Mouse (Mus musculus) limb, embryonic 15.5 days (tissue): Measurements from ENCODE around the gene Polg. TPM values are rescaled to one million over a fixed set of nuclear protein-coding genes. Genes with fewer than 3 reads are reported as not detected.
A peak's percentile ranks its signal among the peaks of the same experiment; 100 is the strongest.

Experiments
- ATAC-seq: fragments of 200-750 bp; cut with Nextera tagmentation; 2 replicates; pipeline ENCODE4 v1.8.0; 2017; ENCODE audit warnings: low read depth, moderate TSS enrichment; ENCODE audit not compliant: insufficient number of reproducible peaks, low FRiP score, low TSS enrichment
- H3K27ac ChIP-seq: fragments of 300-500 bp; sonication (generic); 2 replicates; pipeline ENCODE4 v1.5.1; 2015; ENCODE audit warnings: moderate library complexity, mild to moderate bottlenecking, inconsistent platforms
- H3K27me3 ChIP-seq: fragments of 300-500 bp; sonication (generic); 2 replicates; pipeline ENCODE4 v1.6.1; 2015; ENCODE audit warnings: inconsistent platforms
- H3K36me3 ChIP-seq: fragments of 300-500 bp; sonication (generic); 2 replicates; pipeline ENCODE4 v1.6.1; 2015; ENCODE audit warnings: inconsistent platforms
- H3K4me1 ChIP-seq: fragments of 300-500 bp; sonication (generic); 2 replicates; pipeline ENCODE4 v1.6.1; 2015; ENCODE audit warnings: inconsistent platforms
- H3K4me2 ChIP-seq: fragments of 300-500 bp; sonication (generic); 2 replicates; pipeline ENCODE4 v1.6.1; 2015; ENCODE audit warnings: mild to moderate bottlenecking, inconsistent platforms
- H3K4me3 ChIP-seq: fragments of 300-500 bp; sonication (generic); 2 replicates; pipeline ENCODE4 v1.5.1; 2015; ENCODE audit warnings: mild to moderate bottlenecking, inconsistent platforms
- H3K9ac ChIP-seq: fragments of 300-500 bp; sonication (generic); 2 replicates; pipeline ENCODE4 v1.6.1; 2015; ENCODE audit warnings: inconsistent platforms
- H3K9me3 ChIP-seq: fragments of 300-500 bp; sonication (generic); 2 replicates; pipeline ENCODE4 v1.6.1; 2016; ENCODE audit warnings: inconsistent platforms
- WGBS: fragments of 180-500 bp; shearing (Covaris S2); methylation state at CpG from one replicate; pipeline ENCODE4 v1.1.7; 2015; 5-methylcytosine and 5-hydroxymethylcytosine counted together
- polyA plus RNA-seq: library from polyadenylated mRNA; unstranded; fragments of >200 nt; fragmentation: Nextera tagmentation; extraction: Ambion mirVana; gene quantifications from 2 replicates; pipeline ENCODE4 v1.2.1, GENCODE M21; 2015

Gene Polg
- polyA plus RNA-seq, 1 experiment from 2014 or later = 33.7 TPM

GRCm38 (mm10) chr7:79473496-79474194, 7.5 kb upstream of the Polg start:
- Histone ChIP-seq H3K4me2 (no peak overlapping the region), H3K27ac (no peak overlapping the region), H3K36me3 (no peaks in the 10 kb centered on the region), H3K4me1 (no peaks in the 10 kb centered on the region), H3K4me3 (no peak overlapping the region), H3K9ac (no peak overlapping the region), H3K27me3 (no peaks in the 10 kb centered on the region), H3K9me3 (no peaks in the 10 kb centered on the region)
- no peak for ATAC-seq
- 80% methylated on average over 9 of the region's 9 CpGs for WGBS

GRCm38 (mm10) chr7:79472792-79473191, 6.6 kb upstream of the Polg start:
- no peak overlapping the region for H3K27ac ChIP-seq
- H3K4me2 ChIP-seq = no peak overlapping the region
- 0 out of 2 replicates have a peak, but pooled peaks cover under 1% of the 10 kb centered on the region for H3K4me1 ChIP-seq
- H3K9ac ChIP-seq = no peak overlapping the region
- H3K9me3 ChIP-seq = no peaks in the 10 kb centered on the region
- WGBS = 52% methylated on average over 2 of the region's 2 CpGs
- H3K4me3 ChIP-seq = no peak overlapping the region
- H3K36me3 ChIP-seq = no peaks in the 10 kb centered on the region
- no peaks in the 10 kb centered on the region for H3K27me3 ChIP-seq
- ATAC-seq = no peak

GRCm38 (mm10) chr7:79471436-79471835, 5.3 kb upstream of the Polg start:
- no peaks in the 10 kb centered on the region for H3K27me3 ChIP-seq
- H3K36me3 ChIP-seq = no peaks in the 10 kb centered on the region
- peaks cover 8% of the 10 kb centered on the region; the same call in 1 of the 2 replicates for H3K4me1 ChIP-seq
- no peak overlapping the region for H3K9ac ChIP-seq
- ATAC-seq = no peak
- no peaks in the 10 kb centered on the region for H3K9me3 ChIP-seq
- H3K4me2 ChIP-seq = no peak overlapping the region
- H3K4me3 ChIP-seq = no peak overlapping the region
- WGBS = 64% methylated on average over 7 of the region's 7 CpGs
- H3K27ac ChIP-seq = no peak overlapping the region

DNA sequence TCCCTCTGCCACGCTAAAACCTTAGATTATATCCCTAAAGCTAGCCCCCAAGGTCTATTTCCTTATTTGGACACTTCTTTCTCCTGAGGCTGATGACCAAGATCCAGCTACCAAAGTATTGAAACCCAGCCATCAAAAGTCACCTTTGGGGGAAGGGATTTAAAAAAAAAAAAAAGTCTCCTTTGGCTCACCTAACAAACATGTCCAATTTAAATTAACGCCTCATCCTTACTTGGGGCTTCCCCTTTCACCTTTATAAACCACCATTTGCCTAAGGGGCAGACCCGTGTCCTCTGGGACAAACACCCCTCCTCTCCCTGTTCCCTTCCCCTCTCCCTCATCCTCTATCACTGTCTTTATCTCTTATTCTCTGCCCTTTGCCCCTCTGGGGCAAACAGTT, 4.6 kb upstream of the Polg start:
- Histone ChIP-seq H3K27ac (no peak overlapping the region), H3K9me3 (no peaks in the 10 kb centered on the region), H3K4me1 (peaks cover 8% of the 10 kb centered on the region; the same call in 1 of the 2 replicates), H3K4me3 (no peak overlapping the region), H3K4me2 (no peak overlapping the region), H3K36me3 (no peaks in the 10 kb centered on the region), H3K9ac (no peak overlapping the region), H3K27me3 (no peaks in the 10 kb centered on the region)
- ATAC-seq = no peak
- WGBS = 63% methylated on average over 3 of the region's 3 CpGs

DNA sequence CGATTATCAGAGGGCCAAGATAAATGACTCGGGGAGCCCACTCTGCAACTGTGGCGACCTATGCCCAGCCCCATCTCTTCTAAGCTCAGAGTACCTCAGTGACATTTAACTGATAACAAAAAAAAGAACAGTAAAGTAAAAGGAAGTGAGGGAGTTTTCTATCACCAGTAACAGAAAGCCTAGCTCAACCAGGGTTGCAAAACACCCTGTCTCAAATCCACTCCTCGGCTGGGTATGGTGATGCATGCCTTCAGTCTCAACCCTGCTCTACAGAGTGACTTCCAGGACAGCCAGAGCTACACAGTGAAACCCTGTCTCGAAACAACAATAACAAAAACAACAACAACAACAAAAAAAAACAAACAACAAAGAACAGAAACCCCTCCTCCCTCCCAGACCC, 3.6 kb upstream of the Polg start:
- no peak for ATAC-seq
- Histone ChIP-seq H3K27ac (no peak overlapping the region), H3K9ac (no peak overlapping the region), H3K4me3 (no peak overlapping the region), H3K27me3 (no peaks in the 10 kb centered on the region), H3K4me2 (no peak overlapping the region), H3K4me1 (peaks cover 15% of the 10 kb centered on the region), H3K36me3 (no peaks in the 10 kb centered on the region), H3K9me3 (no peaks in the 10 kb centered on the region)
- WGBS = 78% methylated on average over 5 of the region's 5 CpGs

DNA sequence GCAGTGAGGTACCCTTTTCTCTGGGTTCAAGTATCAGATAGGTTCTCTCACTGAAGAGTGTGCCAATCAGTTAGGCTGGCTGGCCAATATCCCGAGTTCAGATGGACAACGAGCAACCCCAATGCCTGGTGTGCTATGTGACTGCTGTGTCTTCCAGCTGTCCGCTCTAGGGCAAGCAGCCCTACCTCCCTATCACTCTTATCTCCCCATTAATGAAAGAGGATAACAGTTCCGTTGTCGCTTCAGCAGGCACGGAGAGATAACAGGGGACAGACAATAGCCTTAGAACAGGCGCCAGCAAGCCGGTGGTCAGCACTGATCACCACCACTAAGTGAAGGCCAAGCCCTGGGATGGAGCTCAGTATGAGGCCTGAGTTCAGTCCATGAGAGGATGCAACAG, 2.8 kb upstream of the Polg start:
- Histone ChIP-seq H3K9me3 (no peaks in the 10 kb centered on the region), H3K4me2 (no peak overlapping the region), H3K27ac (no peak overlapping the region), H3K9ac (no peak overlapping the region), H3K4me3 (no peak overlapping the region), H3K4me1 (peaks cover 23% of the 10 kb centered on the region), H3K36me3 (no peaks in the 10 kb centered on the region), H3K27me3 (no peaks in the 10 kb centered on the region)
- no peak for ATAC-seq
- 62% methylated on average over 8 of the region's 8 CpGs for WGBS

DNA sequence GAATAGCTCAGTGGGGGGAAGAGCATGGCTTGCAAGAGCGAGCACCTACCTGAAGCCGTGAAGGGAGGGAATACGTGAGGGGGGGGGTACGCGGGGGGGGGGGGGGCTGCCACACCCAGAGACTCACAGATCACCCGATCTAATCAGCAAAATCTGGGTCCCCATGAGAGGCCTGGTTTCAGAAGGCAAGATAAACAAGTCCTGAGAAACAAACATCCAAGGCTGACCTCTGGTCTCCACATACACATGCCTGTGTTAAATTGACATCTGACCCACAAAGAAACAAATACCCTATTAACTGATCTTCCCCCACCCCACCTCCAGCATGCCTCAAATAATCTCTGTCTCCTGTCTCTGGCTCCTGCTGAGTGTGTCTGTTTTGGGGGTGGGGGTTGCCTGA, 1.8 kb upstream of the Polg start:
- no peaks in the 10 kb centered on the region for H3K9me3 ChIP-seq
- H3K27ac ChIP-seq = no peak overlapping the region
- no peak for ATAC-seq

DNA sequence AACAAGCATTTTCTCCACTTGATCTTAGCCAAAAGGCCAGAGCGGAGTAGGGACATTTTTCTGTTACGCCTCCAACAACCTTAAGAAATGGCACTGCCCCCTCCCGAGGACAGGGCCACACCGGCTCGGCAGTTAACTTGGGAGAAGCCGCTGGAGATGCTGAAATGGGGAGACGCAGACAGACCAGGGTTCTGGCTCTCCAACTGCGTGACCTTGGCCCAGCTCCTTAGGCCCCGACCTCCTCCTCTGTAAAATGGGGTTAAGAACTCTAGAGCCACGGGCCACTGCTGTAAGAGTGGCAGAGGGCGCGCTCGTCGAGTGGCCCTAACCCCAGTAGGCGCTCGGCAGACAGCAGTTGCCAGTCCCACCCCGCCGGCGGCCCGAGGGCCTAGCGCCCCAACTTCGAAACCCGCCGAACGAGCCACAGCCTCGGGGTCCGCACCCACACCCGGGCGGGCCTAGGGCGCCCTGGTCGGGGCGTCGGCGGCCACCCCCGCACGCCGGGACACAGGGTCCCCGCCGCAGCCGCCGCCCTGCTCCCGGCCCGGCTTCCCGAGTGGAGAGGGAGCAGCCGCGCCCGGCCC, 609 bp downstream of the Polg start:
- ATAC-seq = peak; percentile 35
- under 1% methylated on average over 45 of the region's 47 CpGs for WGBS
- H3K4me1 ChIP-seq = peaks cover 29% of the 10 kb centered on the region
- peak overlapping the region; percentile 85 for H3K4me2 ChIP-seq
- H3K9me3 ChIP-seq = no peaks in the 10 kb centered on the region
- H3K9ac ChIP-seq = peak overlapping the region; percentile 81
- H3K4me3 ChIP-seq = peak overlapping the region; percentile 88
- no peaks in the 10 kb centered on the region for H3K27me3 ChIP-seq
- H3K36me3 ChIP-seq = peaks cover 26% of the 10 kb centered on the region
- peak overlapping the region; percentile 92 for H3K27ac ChIP-seq

More for the DNA sequence above, 1.8 kb upstream of the Polg start:
- peak overlapping the region; percentile 88 for H3K4me3 ChIP-seq
- H3K4me1 ChIP-seq = peaks cover 29% of the 10 kb centered on the region
- peak overlapping the region; percentile 85 for H3K4me2 ChIP-seq
- WGBS = 0% methylated on average over 2 of the region's 6 CpGs
- H3K27me3 ChIP-seq = no peaks in the 10 kb centered on the region
- peaks cover 6% of the 10 kb centered on the region; the same call in 1 of the 2 replicates for H3K36me3 ChIP-seq
- H3K9ac ChIP-seq = no peak overlapping the region

DNA sequence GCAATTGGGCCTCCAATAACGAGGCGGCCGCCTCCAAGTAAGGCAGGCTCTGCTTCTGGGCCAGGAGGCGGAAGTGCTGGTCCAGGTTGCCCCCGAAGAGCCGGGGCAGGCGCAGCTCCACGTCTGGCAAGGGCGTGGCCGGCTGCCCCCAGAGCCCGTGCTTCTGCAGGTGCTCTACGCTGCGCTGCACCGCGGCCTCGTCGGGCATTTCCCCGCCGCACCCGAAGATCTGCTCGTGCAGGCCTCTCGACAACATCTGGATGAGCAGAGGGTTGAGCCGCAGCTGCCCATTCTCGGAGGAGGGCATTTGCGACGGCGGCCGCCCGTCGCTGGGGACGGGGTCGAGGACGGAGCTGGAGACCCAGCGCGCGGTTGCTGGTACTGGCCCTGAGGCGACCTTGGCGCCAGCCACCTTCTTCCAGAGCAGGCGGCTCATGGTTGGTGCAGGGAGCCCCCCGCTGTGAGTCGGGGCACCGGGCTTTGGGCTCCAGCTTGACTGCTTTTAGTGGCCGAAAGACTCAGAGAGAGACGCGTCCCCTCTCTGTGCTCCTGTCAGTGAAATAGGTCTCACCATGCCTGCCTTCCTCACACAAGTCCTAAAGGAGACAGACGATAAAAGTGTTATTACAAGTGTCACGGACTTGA, 1.3 kb downstream of the Polg start:
- no peak for ATAC-seq
- Histone ChIP-seq H3K27me3 (no peaks in the 10 kb centered on the region), H3K4me2 (peak overlapping the region; percentile 85), H3K9ac (peak overlapping the region; percentile 81; the same call in 1 of the 2 replicates), H3K4me3 (peak overlapping the region; percentile 88), H3K9me3 (no peaks in the 10 kb centered on the region), H3K36me3 (peaks cover 32% of the 10 kb centered on the region), H3K4me1 (peaks cover 29% of the 10 kb centered on the region), H3K27ac (no peak overlapping the region)
- 8% methylated on average over 47 of the region's 47 CpGs for WGBS

- no peak overlapping the region for H3K27ac ChIP-seq
- 90% methylated on average over 11 of the region's 11 CpGs for WGBS
- no peak for ATAC-seq
- 0 out of 2 replicates have a peak overlapping the region, but pooled peaks have one; percentile 85 for H3K4me2 ChIP-seq
- H3K36me3 ChIP-seq = peaks cover 46% of the 10 kb centered on the region
- no peaks in the 10 kb centered on the region for H3K27me3 ChIP-seq
- no peaks in the 10 kb centered on the region for H3K9me3 ChIP-seq
- H3K4me1 ChIP-seq = peaks cover 29% of the 10 kb centered on the region
- H3K9ac ChIP-seq = no peak overlapping the region
- H3K4me3 ChIP-seq = no peak overlapping the region
These were observed 2.6 kb downstream of the Polg start for GRCm38 (mm10) chr7:79463376-79464077.

DNA sequence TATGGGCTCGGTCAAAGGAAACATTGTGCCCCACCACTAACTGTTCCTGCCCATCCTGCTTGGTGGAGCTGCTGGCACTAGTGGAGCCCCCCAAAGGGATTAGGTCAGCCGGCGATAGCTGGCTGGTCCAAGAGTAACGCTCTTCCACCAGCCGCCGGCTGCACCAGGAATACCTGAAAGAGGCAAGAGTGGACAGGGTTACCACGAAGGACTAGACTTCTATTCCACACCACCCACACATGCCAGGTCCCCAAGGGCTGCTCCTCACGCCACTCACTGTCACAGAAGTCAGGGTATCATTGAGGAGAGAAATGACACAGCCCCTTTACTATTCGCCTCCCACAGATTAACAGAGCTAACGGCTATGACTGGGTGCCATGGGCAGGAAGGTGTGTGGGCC, 4.4 kb downstream of the Polg start:
- H3K9me3 ChIP-seq = no peaks in the 10 kb centered on the region
- no peak overlapping the region for H3K4me3 ChIP-seq
- H3K4me1 ChIP-seq = peaks cover 22% of the 10 kb centered on the region
- no peak overlapping the region for H3K27ac ChIP-seq
- H3K36me3 ChIP-seq = peaks cover 64% of the 10 kb centered on the region
- H3K4me2 ChIP-seq = no peak overlapping the region
- WGBS = 85% methylated on average over 10 of the region's 10 CpGs
- H3K9ac ChIP-seq = no peak overlapping the region
- no peaks in the 10 kb centered on the region for H3K27me3 ChIP-seq
- ATAC-seq = no peak

- H3K4me1 ChIP-seq = no peaks in the 10 kb centered on the region
These were observed 18.7 kb downstream of the Polg start for GRCm38 (mm10) chr7:79447486-79447885.

More at GRCm38 (mm10) chr7:79447486-79447885, 18.7 kb downstream of the Polg start:
- H3K27ac ChIP-seq = no peak overlapping the region
- H3K36me3 ChIP-seq = peaks cover 67% of the 10 kb centered on the region
- no peaks in the 10 kb centered on the region for H3K9me3 ChIP-seq
- no peak for ATAC-seq
- no peak overlapping the region for H3K9ac ChIP-seq
- 95% methylated on average over 3 of the region's 3 CpGs for WGBS
- H3K4me3 ChIP-seq = no peak overlapping the region
- H3K27me3 ChIP-seq = no peaks in the 10 kb centered on the region
- H3K4me2 ChIP-seq = no peak overlapping the region
